Mouse (Mus musculus) heart, embryonic 15.5 days (tissue): ENCODE data around the gene Uqcrfs1. TPM values are rescaled to one million over a fixed set of nuclear protein-coding genes. Genes with fewer than 3 reads are reported as not detected.
A peak's percentile ranks its signal among the peaks of the same experiment; 100 is the strongest.

Source experiments
- ATAC-seq: fragments of 200-750 bp; cut with Nextera tagmentation; replicated peaks from 2 replicates; pipeline ENCODE4 v1.8.0; 2017; ENCODE audit warnings: low read depth, moderate TSS enrichment; ENCODE audit not compliant: insufficient number of reproducible peaks, insufficient read depth, low FRiP score
- H3K27ac ChIP-seq: fragments of 300-500 bp; sonication (generic); 2 replicates; pipeline ENCODE4 v1.5.1; 2015; ENCODE audit warnings: mild to moderate bottlenecking, inconsistent platforms
- H3K27me3 ChIP-seq: fragments of 300-500 bp; sonication (generic); 2 replicates; pipeline ENCODE4 v1.6.1; 2015; ENCODE audit warnings: inconsistent platforms
- H3K36me3 ChIP-seq: fragments of 300-500 bp; sonication (generic); 2 replicates; pipeline ENCODE4 v1.6.1; 2015; ENCODE audit warnings: mild to moderate bottlenecking, inconsistent platforms
- H3K4me1 ChIP-seq: fragments of 300-500 bp; sonication (generic); replicated peaks from 2 replicates; pipeline ENCODE4 v1.6.1; 2015; ENCODE audit warnings: inconsistent platforms
- H3K4me2 ChIP-seq: fragments of 300-500 bp; sonication (generic); 2 replicates; pipeline ENCODE4 v1.6.1; 2015; ENCODE audit warnings: inconsistent platforms, mild to moderate bottlenecking, moderate library complexity
- H3K4me3 ChIP-seq: fragments of 300-500 bp; sonication (generic); 2 replicates; pipeline ENCODE4 v1.5.1; 2015; ENCODE audit warnings: mild to moderate bottlenecking, inconsistent platforms
- H3K9ac ChIP-seq: fragments of 300-500 bp; sonication (generic); 2 replicates; pipeline ENCODE4 v1.6.1; 2015; ENCODE audit warnings: mild to moderate bottlenecking, inconsistent platforms
- H3K9me3 ChIP-seq: fragments of 300-500 bp; sonication (generic); replicated peaks from 2 replicates; pipeline ENCODE4 v1.6.1; 2016; ENCODE audit warnings: inconsistent platforms
- WGBS: fragments of 180-500 bp; shearing (Covaris S2); methylation state at CpG from one replicate; pipeline ENCODE4 v1.1.7; 2015; ENCODE audit warnings: mixed read lengths; 5-methylcytosine and 5-hydroxymethylcytosine counted together
- polyA plus RNA-seq: library from polyadenylated mRNA; unstranded; fragments of >200 nt; fragmentation: Nextera tagmentation; extraction: Ambion mirVana; gene quantifications from 2 replicates; pipeline ENCODE4 v1.2.1, GENCODE M21; 2015

The Uqcrfs1 gene
- 555 and 706 TPM in 2 replicates for polyA plus RNA-seq

- H3K36me3 ChIP-seq, result peaks cover 8% of the 10 kb centered on the region
- H3K4me1 ChIP-seq, result peaks cover 16% of the 10 kb centered on the region
- peak within 1 kb of the TSS; percentile 74 for H3K4me2 ChIP-seq
- H3K9me3 ChIP-seq, result no peaks in the 10 kb centered on the region
- H3K27ac ChIP-seq, result peak within 1 kb of the TSS; percentile 87
- peak within 1 kb of the TSS; percentile 96 for H3K4me3 ChIP-seq
- H3K9ac ChIP-seq, result peak within 1 kb of the TSS; percentile 98
- whole genome bisulfite sequencing, result under 1% methylated on average over 82 of the region's 82 CpGs
- ATAC-seq, result peak; percentile 98
- H3K27me3 ChIP-seq, result no peaks in the 10 kb centered on the region
Measured at GRCm38 (mm10) chr13:30544856-30545604, at the start of gene Uqcrfs1. Gene Uqcrfs1 (minus strand): TSS chr13:30545362.

- ATAC-seq, result no peak
- H3K4me3 ChIP-seq, result no peak overlapping the region
- H3K9me3 ChIP-seq, result no peaks in the 10 kb centered on the region
- 72% methylated on average over 3 of the region's 3 CpGs for WGBS
- H3K27ac ChIP-seq, result no peak overlapping the region
- no peak overlapping the region for H3K9ac ChIP-seq
- H3K36me3 ChIP-seq, result no peaks in the 10 kb centered on the region
- no peaks in the 10 kb centered on the region for H3K4me1 ChIP-seq
- no peak overlapping the region for H3K4me2 ChIP-seq
- H3K27me3 ChIP-seq, result no peaks in the 10 kb centered on the region
Measured at GRCm38 (mm10) chr13:30585786-30586185, 40.6 kb upstream of the Uqcrfs1 start.

- Histone ChIP-seq H3K9ac (no peak overlapping the region), H3K9me3 (no peaks in the 10 kb centered on the region), H3K4me2 (no peak overlapping the region), H3K4me3 (no peak overlapping the region), H3K27ac (no peak overlapping the region), H3K36me3 (no peaks in the 10 kb centered on the region), H3K27me3 (no peaks in the 10 kb centered on the region), H3K4me1 (no peaks in the 10 kb centered on the region)
- WGBS, result 85% methylated on average over 2 of the region's 2 CpGs
- ATAC-seq, result no peak
Measured at GRCm38 (mm10) chr13:30582541-30582940, 37.4 kb upstream of the Uqcrfs1 start.

GRCm38 (mm10) chr13:30578806-30579205 lies 33.6 kb upstream of the Uqcrfs1 start:
- no peaks in the 10 kb centered on the region for H3K27me3 ChIP-seq
- 48% methylated on average over 2 of the region's 2 CpGs for WGBS

GRCm38 (mm10) chr13:30576819-30577218 lies 31.7 kb upstream of the Uqcrfs1 start:
- Histone ChIP-seq H3K4me3 (no peak overlapping the region), H3K9me3 (no peaks in the 10 kb centered on the region), H3K36me3 (no peaks in the 10 kb centered on the region), H3K9ac (no peak overlapping the region), H3K4me1 (no peaks in the 10 kb centered on the region), H3K4me2 (no peak overlapping the region), H3K27ac (no peak overlapping the region), H3K27me3 (no peaks in the 10 kb centered on the region)
- WGBS, result 51% methylated on average over 2 of the region's 2 CpGs
- ATAC-seq, result no peak

More at GRCm38 (mm10) chr13:30578806-30579205, 33.6 kb upstream of the Uqcrfs1 start:
- H3K9me3 ChIP-seq, result no peaks in the 10 kb centered on the region
- no peak overlapping the region for H3K4me2 ChIP-seq
- ATAC-seq, result no peak
- no peak overlapping the region for H3K4me3 ChIP-seq
- H3K27ac ChIP-seq, result no peak overlapping the region
- H3K9ac ChIP-seq, result no peak overlapping the region
- H3K36me3 ChIP-seq, result no peaks in the 10 kb centered on the region
- no peaks in the 10 kb centered on the region for H3K4me1 ChIP-seq

- Histone ChIP-seq H3K27ac (no peak overlapping the region), H3K4me2 (no peak overlapping the region), H3K27me3 (no peaks in the 10 kb centered on the region), H3K4me3 (no peak overlapping the region), H3K9me3 (no peaks in the 10 kb centered on the region), H3K9ac (no peak overlapping the region), H3K36me3 (no peaks in the 10 kb centered on the region), H3K4me1 (no peaks in the 10 kb centered on the region)
- 70% methylated on average over 4 of the region's 4 CpGs for WGBS
- ATAC-seq, result no peak
Measured at GRCm38 (mm10) chr13:30572971-30573370, 27.8 kb upstream of the Uqcrfs1 start.

GRCm38 (mm10) chr13:30570182-30570581 lies 25.0 kb upstream of the Uqcrfs1 start:
- 77% methylated on average over 1 of the region's 1 CpGs for WGBS
- no peak overlapping the region for H3K4me3 ChIP-seq

GRCm38 (mm10) chr13:30567571-30567970 lies 22.4 kb upstream of the Uqcrfs1 start:
- 78% methylated on average over 7 of the region's 7 CpGs for WGBS
- H3K4me3 ChIP-seq, result no peak overlapping the region
- H3K9ac ChIP-seq, result no peak overlapping the region
- no peak for ATAC-seq
- no peaks in the 10 kb centered on the region for H3K4me1 ChIP-seq
- no peaks in the 10 kb centered on the region for H3K27me3 ChIP-seq
- H3K27ac ChIP-seq, result no peak overlapping the region
- no peaks in the 10 kb centered on the region for H3K36me3 ChIP-seq
- H3K9me3 ChIP-seq, result no peaks in the 10 kb centered on the region
- no peak overlapping the region for H3K4me2 ChIP-seq

More at GRCm38 (mm10) chr13:30570182-30570581, 25.0 kb upstream of the Uqcrfs1 start:
- Histone ChIP-seq H3K4me2 (no peak overlapping the region), H3K36me3 (no peaks in the 10 kb centered on the region), H3K9ac (no peak overlapping the region), H3K27me3 (no peaks in the 10 kb centered on the region), H3K9me3 (no peaks in the 10 kb centered on the region), H3K4me1 (no peaks in the 10 kb centered on the region), H3K27ac (no peak overlapping the region)
- ATAC-seq, result no peak

- Histone ChIP-seq H3K27me3 (no peaks in the 10 kb centered on the region), H3K36me3 (no peaks in the 10 kb centered on the region), H3K4me1 (no peaks in the 10 kb centered on the region), H3K9ac (no peak overlapping the region), H3K4me2 (no peak overlapping the region), H3K9me3 (no peaks in the 10 kb centered on the region), H3K27ac (no peak overlapping the region), H3K4me3 (no peak overlapping the region)
- no peak for ATAC-seq
- WGBS, result 57% methylated on average over 8 of the region's 8 CpGs
Measured at GRCm38 (mm10) chr13:30566767-30567166, 21.6 kb upstream of the Uqcrfs1 start.

- Histone ChIP-seq H3K4me3 (no peak overlapping the region), H3K4me1 (no peaks in the 10 kb centered on the region), H3K9me3 (no peaks in the 10 kb centered on the region), H3K4me2 (no peak overlapping the region), H3K27me3 (no peaks in the 10 kb centered on the region), H3K9ac (no peak overlapping the region), H3K27ac (no peak overlapping the region), H3K36me3 (no peaks in the 10 kb centered on the region)
- WGBS, result 53% methylated on average over 1 of the region's 1 CpGs
- ATAC-seq, result no peak
Measured at GRCm38 (mm10) chr13:30560603-30561002, 15.4 kb upstream of the Uqcrfs1 start.

GRCm38 (mm10) chr13:30560052-30560451 lies 14.9 kb upstream of the Uqcrfs1 start:
- Histone ChIP-seq H3K4me2 (no peak overlapping the region), H3K27ac (no peak overlapping the region), H3K4me3 (no peak overlapping the region), H3K9ac (no peak overlapping the region), H3K27me3 (no peaks in the 10 kb centered on the region), H3K4me1 (no peaks in the 10 kb centered on the region), H3K9me3 (no peaks in the 10 kb centered on the region), H3K36me3 (no peaks in the 10 kb centered on the region)
- WGBS, result 80% methylated on average over 5 of the region's 5 CpGs
- no peak for ATAC-seq

- WGBS, result 64% methylated on average over 2 of the region's 2 CpGs
- Histone ChIP-seq H3K27me3 (no peaks in the 10 kb centered on the region; the same call in 1 of the 2 replicates), H3K9me3 (no peaks in the 10 kb centered on the region), H3K4me2 (no peak overlapping the region), H3K4me3 (no peak overlapping the region), H3K9ac (no peak overlapping the region), H3K27ac (no peak overlapping the region), H3K36me3 (no peaks in the 10 kb centered on the region), H3K4me1 (no peaks in the 10 kb centered on the region)
- ATAC-seq, result no peak
Measured at GRCm38 (mm10) chr13:30557751-30558150, 12.6 kb upstream of the Uqcrfs1 start.
